12 mouse cellular contexts compared by ENCODE assay signal in genomic region chr15:12113411-12113810, GRCm38 (mm10). TPM values are rescaled to one million over a fixed set of nuclear protein-coding genes. Genes with fewer than 3 reads are reported as not detected.
A peak's percentile ranks its signal among the peaks of the same experiment; 100 is the strongest.
DNase-seq lines count a peak whose midpoint lies in the region; ATAC-seq and TF ChIP-seq lines count a peak whose summit lies in the region.
"Had no signal": no experiment of that assay in that cellular context is flagged by ENCODE, and none has a peak within 500 bp of the region (broad histone marks: within the 10 kb centered on the region; RNA-seq: fewer than 3 reads in every experiment).

No protein-coding gene starts in this region.

- no peaks in the 10 kb centered on the region for H3K27me3 ChIP-seq in kidney, postnatal 0 days (ENCODE audit: insufficient read depth, low read length)
- H3K27me3 ChIP-seq in kidney, embryonic 15.5 days, result no peaks in the 10 kb centered on the region
- no peaks in the 10 kb centered on the region for H3K27me3 ChIP-seq in midbrain, postnatal 0 days (ENCODE audit: insufficient read depth, low read length)
- no peaks in the 10 kb centered on the region for H3K27me3 ChIP-seq in midbrain, embryonic 13.5 days
- H3K27me3 ChIP-seq: hindbrain, embryonic 15.5 days had no signal

- ATAC-seq in CD4-positive, CD25-positive, alpha-beta regulatory T cell, adult 4 months, result no peak
- ATAC-seq in kidney, postnatal 0 days (replicated peaks; ENCODE audit: low FRiP score, low read depth), result no peak
- ATAC-seq in kidney, embryonic 15.5 days (replicated peaks; ENCODE audit: low FRiP score), result no peak
- no peak for ATAC-seq in midbrain, postnatal 0 days (ENCODE audit: low FRiP score)
- no peak for ATAC-seq in midbrain, embryonic 13.5 days
- peak; percentile 40 for ATAC-seq in megakaryocyte-erythroid progenitor cell, adult 5-6 weeks (replicated peaks; ENCODE audit: low FRiP score, low TSS enrichment, poor library complexity, severe bottlenecking)

- H3K9me3 ChIP-seq in kidney, postnatal 0 days (replicated peaks; ENCODE audit: low read length), result no peaks in the 10 kb centered on the region
- no peaks in the 10 kb centered on the region for H3K9me3 ChIP-seq in kidney, embryonic 15.5 days (replicated peaks)
- H3K9me3 ChIP-seq in midbrain, postnatal 0 days (ENCODE audit: low read length), result no peaks in the 10 kb centered on the region
- no peaks in the 10 kb centered on the region for H3K9me3 ChIP-seq in midbrain, embryonic 13.5 days
- H3K9me3 ChIP-seq: hindbrain, embryonic 15.5 days had no signal

- H3K9ac ChIP-seq in kidney, postnatal 0 days (ENCODE audit: low read depth, low read length), result no peak overlapping the region
- no peak overlapping the region for H3K9ac ChIP-seq in kidney, embryonic 15.5 days
- no peak overlapping the region for H3K9ac ChIP-seq in midbrain, postnatal 0 days (replicated peaks; ENCODE audit: low read length, poor library complexity, severe bottlenecking)
- H3K9ac ChIP-seq in midbrain, embryonic 13.5 days (replicated peaks), result no peak overlapping the region
- H3K9ac ChIP-seq: hindbrain, embryonic 15.5 days; neural tube, embryonic 12.5 days had no signal

- 74% methylated on average over 2 of the region's 2 CpGs for WGBS in kidney, postnatal 0 days
- 82% methylated on average over 2 of the region's 2 CpGs for WGBS in kidney, embryonic 15.5 days
- WGBS in midbrain, postnatal 0 days, result 67% methylated on average over 2 of the region's 2 CpGs
- WGBS in midbrain, embryonic 13.5 days, result 75% methylated on average over 2 of the region's 2 CpGs

- DNase-seq in CD4-positive, CD25-positive, alpha-beta regulatory T cell, adult 2 months (ENCODE audit: low read depth, low spot score), result peak; percentile 68
- DNase-seq in kidney, postnatal 0 days (ENCODE audit: low spot score), result peak; percentile 40
- peak; percentile 60 for DNase-seq in midbrain, postnatal 0 days (ENCODE audit: low spot score)
- no peak for DNase-seq in c-Kit-positive CD71-positive TER-119-positive erythroid progenitor cells, embryonic 14.5 days (ENCODE audit: low spot score)
- DNase-seq: cerebellum, adult 9-11 months; lung, postnatal 14 days had no signal

- H3K27ac ChIP-seq in kidney, postnatal 0 days, result no peak overlapping the region
- no peak overlapping the region for H3K27ac ChIP-seq in kidney, embryonic 15.5 days
- H3K27ac ChIP-seq in midbrain, postnatal 0 days (ENCODE audit: low read depth, low read length), result no peak overlapping the region
- no peak overlapping the region for H3K27ac ChIP-seq in midbrain, embryonic 13.5 days
- H3K27ac ChIP-seq: hindbrain, embryonic 15.5 days; neural tube, embryonic 12.5 days had no signal

- TF ChIP-seq CTCF in kidney, postnatal 0 days (IDR thresholded peaks at IDR 0.05; ENCODE audit: low read depth), result peak; percentile 60
- TF ChIP-seq CTCF in midbrain, postnatal 0 days (IDR thresholded peaks at IDR 0.05), result peak; percentile 73

- no peak overlapping the region for H3K4me2 ChIP-seq in kidney, postnatal 0 days (ENCODE audit: low read length)
- H3K4me2 ChIP-seq in kidney, embryonic 15.5 days, result no peak overlapping the region
- H3K4me2 ChIP-seq in midbrain, postnatal 0 days (ENCODE audit: low read depth, low read length, poor library complexity, severe bottlenecking), result no peak overlapping the region
- no peak overlapping the region for H3K4me2 ChIP-seq in midbrain, embryonic 13.5 days (replicated peaks)
- H3K4me2 ChIP-seq: hindbrain, embryonic 15.5 days; neural tube, embryonic 12.5 days had no signal

- no peak overlapping the region for H3K4me3 ChIP-seq in kidney, postnatal 0 days (replicated peaks; ENCODE audit: low read depth, low read length)
- no peak overlapping the region for H3K4me3 ChIP-seq in kidney, embryonic 15.5 days (replicated peaks)
- no peak overlapping the region for H3K4me3 ChIP-seq in midbrain, postnatal 0 days (ENCODE audit: low read depth, low read length)
- H3K4me3 ChIP-seq in midbrain, embryonic 13.5 days (replicated peaks), result no peak overlapping the region
- H3K4me3 ChIP-seq: hindbrain, embryonic 15.5 days; neural tube, embryonic 12.5 days had no signal

- H3K36me3 ChIP-seq in kidney, postnatal 0 days (ENCODE audit: insufficient read depth, low read length), result no peaks in the 10 kb centered on the region
- no peaks in the 10 kb centered on the region for H3K36me3 ChIP-seq in kidney, embryonic 15.5 days
- H3K36me3 ChIP-seq in midbrain, postnatal 0 days (ENCODE audit: insufficient read depth, low read length), result no peaks in the 10 kb centered on the region
- no peaks in the 10 kb centered on the region for H3K36me3 ChIP-seq in midbrain, embryonic 13.5 days
- H3K36me3 ChIP-seq: hindbrain, embryonic 15.5 days; neural tube, embryonic 12.5 days had no signal

- no peaks in the 10 kb centered on the region; the same call in 1 of the 2 replicates for H3K4me1 ChIP-seq in kidney, postnatal 0 days (replicated peaks; ENCODE audit: insufficient read depth, low read length)
- H3K4me1 ChIP-seq in kidney, embryonic 15.5 days, result peaks cover 5% of the 10 kb centered on the region
- H3K4me1 ChIP-seq in midbrain, postnatal 0 days (ENCODE audit: insufficient read depth, low read length), result no peaks in the 10 kb centered on the region
- peaks cover 4% of the 10 kb centered on the region; the same call in 1 of the 2 replicates for H3K4me1 ChIP-seq in midbrain, embryonic 13.5 days (replicated peaks)

RNA-seq across cellular contexts. Expression of gene Zfr, which starts 4.2 kb away (rescaled TPM):
- 100 to 1,000 TPM; 189 to 227 TPM for polyA plus RNA-seq in CD4-positive, CD25-positive, alpha-beta regulatory T cell, adult 4 months (2017; shearing (Covaris generic))
- polyA plus RNA-seq in kidney, postnatal 0 days (2015; fragmentation: Nextera tagmentation; extraction: Ambion mirVana), result 72.0 and 77.3 TPM in 2 replicates
- 108 and 109 TPM in 2 replicates for polyA plus RNA-seq in kidney, embryonic 15.5 days (2015; fragmentation: Nextera tagmentation; extraction: Ambion mirVana)
- 245 and 300 TPM in 2 replicates for total RNA-seq in midbrain, postnatal 0 days (2014; rRNA removed)
- 198 and 212 TPM in 2 replicates for polyA plus RNA-seq in midbrain, postnatal 0 days (2015; fragmentation: Nextera tagmentation; extraction: Ambion mirVana)
- polyA plus RNA-seq in midbrain, embryonic 13.5 days (2015; fragmentation: Nextera tagmentation; extraction: Ambion mirVana), result 149 and 153 TPM in 2 replicates
- 100 and 123 TPM in 2 replicates for total RNA-seq in megakaryocyte-erythroid progenitor cell, adult 5-6 weeks (2014; fragmentation: Nextera tagmentation)
- 61.9 and 71.9 TPM in 2 replicates for total RNA-seq in megakaryocyte-erythroid progenitor cell, adult 5-6 weeks (2017)
